Mouse (Mus musculus): ENCODE results near the gene Lmntd1. TPM values are rescaled to one million over a fixed set of nuclear protein-coding genes. Genes with fewer than 3 reads are reported as not detected.

Gene Lmntd1
- polyA plus RNA-seq, 1 experiment from 2014 or later, result 1.6 TPM

Other genes starting within 250 kb of the Lmntd1 start
- gene Tuba3b, start 1.4 kb upstream of the Lmntd1 start, polyA plus RNA-seq (2015; fragmentation: Nextera tagmentation; extraction: Ambion mirVana), result 0.31 TPM in 1 of 2 replicates, not detected in the other
- gene Rassf8, start 132.4 kb upstream of the Lmntd1 start, polyA plus RNA-seq (2015; fragmentation: Nextera tagmentation; extraction: Ambion mirVana), result 4.6 and 5.9 TPM in 2 replicates

Data from kidney, embryonic 16.5 days (tissue).